Comparison of ENCODE assay signal across 18 mouse cellular contexts in the genomic region with DNA sequence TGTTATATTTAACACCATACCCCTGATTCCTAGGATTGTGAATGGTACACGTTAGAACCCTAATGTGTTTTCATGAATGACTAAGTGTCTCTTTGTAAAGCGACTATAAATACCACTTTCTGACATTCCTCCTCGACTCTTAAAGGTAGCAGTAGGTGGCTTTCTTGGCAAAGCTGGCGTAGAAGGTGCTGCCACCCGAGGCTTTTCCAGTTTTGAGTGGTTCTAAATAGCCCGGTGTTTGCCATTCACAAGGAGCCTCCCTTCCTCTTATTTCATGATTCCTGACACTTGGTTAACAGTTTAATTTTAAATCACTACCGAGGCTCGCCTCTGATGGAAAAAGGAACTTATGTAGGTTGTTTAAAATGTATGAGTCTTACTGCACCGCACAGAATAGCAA.
A peak's percentile ranks its signal among the peaks of the same experiment; 100 is the strongest.
DNase-seq lines count a peak whose midpoint lies in the region; ATAC-seq lines count a peak whose summit lies in the region.
"Had no signal": no experiment of that assay in that cellular context is flagged by ENCODE, and none has a peak within 500 bp of the region (broad histone marks: within the 10 kb centered on the region; RNA-seq: fewer than 3 reads in every experiment).

No protein-coding gene starts in this region.

- 73% methylated on average over 9 of the region's 9 CpGs for WGBS in kidney, embryonic 16.5 days
- WGBS in lung, embryonic 16.5 days = 51% methylated on average over 9 of the region's 9 CpGs

- H3K4me1 ChIP-seq in kidney, embryonic 16.5 days (ENCODE audit: insufficient read depth, low read length) = no peaks in the 10 kb centered on the region
- peaks cover 6% of the 10 kb centered on the region; the same call in 1 of the 2 replicates for H3K4me1 ChIP-seq in lung, embryonic 16.5 days (replicated peaks; ENCODE audit: control insufficient read depth, insufficient read depth, low read length)
- H3K4me1 ChIP-seq: forebrain, embryonic 13.5 days had no signal

- no peaks in the 10 kb centered on the region for H3K9me3 ChIP-seq in kidney, embryonic 16.5 days (ENCODE audit: low read length)
- peaks cover 4% of the 10 kb centered on the region; the same call in 1 of the 2 replicates for H3K9me3 ChIP-seq in lung, embryonic 16.5 days (ENCODE audit: control insufficient read depth, low read length)
- H3K9me3 ChIP-seq: embryonic facial prominence, embryonic 10.5 days; forebrain, embryonic 13.5 days; heart, embryonic 13.5 days had no signal

- no peak overlapping the region for H3K9ac ChIP-seq in kidney, embryonic 16.5 days (replicated peaks; ENCODE audit: low read length)
- H3K9ac ChIP-seq in lung, embryonic 16.5 days (ENCODE audit: low read length) = no peak overlapping the region
- H3K9ac ChIP-seq: forebrain, embryonic 13.5 days; forebrain, postnatal 0 days; heart, embryonic 13.5 days had no signal

- H3K27me3 ChIP-seq in kidney, embryonic 16.5 days (ENCODE audit: insufficient read depth, low read length) = no peaks in the 10 kb centered on the region
- no peaks in the 10 kb centered on the region for H3K27me3 ChIP-seq in lung, embryonic 16.5 days (ENCODE audit: control insufficient read depth, insufficient read depth, low read depth, low read length)
- H3K27me3 ChIP-seq: CH12.LX; forebrain, embryonic 13.5 days; heart, embryonic 13.5 days; Patski had no signal

- no peak overlapping the region for H3K4me2 ChIP-seq in kidney, embryonic 16.5 days (replicated peaks; ENCODE audit: low read depth, low read length)
- no peak overlapping the region for H3K4me2 ChIP-seq in lung, embryonic 16.5 days (ENCODE audit: low read depth, low read length)
- H3K4me2 ChIP-seq: forebrain, embryonic 13.5 days; heart, embryonic 13.5 days had no signal

- H3K36me3 ChIP-seq in kidney, embryonic 16.5 days (ENCODE audit: insufficient read depth, low read length) = no peaks in the 10 kb centered on the region
- no peaks in the 10 kb centered on the region for H3K36me3 ChIP-seq in lung, embryonic 16.5 days (ENCODE audit: control insufficient read depth, insufficient read depth, low read length)
- H3K36me3 ChIP-seq: embryonic facial prominence, embryonic 10.5 days; heart, embryonic 13.5 days had no signal

- H3K4me3 ChIP-seq in kidney, embryonic 16.5 days (ENCODE audit: low read length) = no peak overlapping the region
- H3K4me3 ChIP-seq in lung, embryonic 16.5 days (ENCODE audit: low read length) = no peak overlapping the region
- H3K4me3 ChIP-seq: embryonic facial prominence, embryonic 10.5 days; forebrain, embryonic 13.5 days; heart, embryonic 13.5 days had no signal

- peak; percentile 12 for DNase-seq in kidney, postnatal 14 days
- no peak for DNase-seq in lung, postnatal 10 days
- peak; percentile 24 to 39 for DNase-seq in right cerebral cortex, adult 2 months (ENCODE audit: low spot score in 2 of 2)
- no peak for DNase-seq in right cerebral cortex, postnatal 4 days
- DNase-seq: adrenal gland, adult 2 months; adrenal gland, postnatal 25 days; cerebellum, adult 2 months; cerebellum, postnatal 10 days; forebrain, postnatal 0 days; gastrocnemius, postnatal 36 days; heart, postnatal 36 days had no signal

- ATAC-seq in kidney, embryonic 16.5 days (ENCODE audit: low FRiP score, low TSS enrichment) = no peak
- ATAC-seq in lung, embryonic 16.5 days (ENCODE audit: low read depth) = 0 out of 2 replicates have a peak, but pooled peaks have one; percentile 29
- ATAC-seq: forebrain, postnatal 0 days; Patski had no signal

- H3K27ac ChIP-seq in kidney, embryonic 16.5 days (ENCODE audit: low read length) = no peak overlapping the region
- H3K27ac ChIP-seq in lung, embryonic 16.5 days (ENCODE audit: low read length) = 0 out of 2 replicates have a peak overlapping the region, but pooled peaks have one; percentile 16
- H3K27ac ChIP-seq: embryonic facial prominence, embryonic 10.5 days; forebrain, embryonic 13.5 days; heart, embryonic 13.5 days had no signal

Comparison
In these comparisons a context has a peak if more than half of its experiments do, and no peak if none do; other contexts are left out.
1. DNase-seq: peak in kidney, postnatal 14 days (single experiment) and right cerebral cortex, adult 2 months (2 of 2); none in lung, postnatal 10 days (single experiment) and right cerebral cortex, postnatal 4 days (single experiment).